Mouse (Mus musculus) bone marrow macrophage, adult 2 months (primary cell): ENCODE results near the gene Mvp.

ENCODE experiments used
- CTCF ChIP-seq: IDR thresholded peaks from 2 replicates; pipeline ENCODE4 v1.5.1; 2012; ENCODE audit warnings: low read depth, mild to moderate bottlenecking, low read length, moderate library complexity
- POLR2A ChIP-seq: IDR thresholded peaks from 2 replicates; pipeline ENCODE4 v1.6.1; 2012; ENCODE audit warnings: mild to moderate bottlenecking, low read depth, low read length, borderline replicate concordance

DNA sequence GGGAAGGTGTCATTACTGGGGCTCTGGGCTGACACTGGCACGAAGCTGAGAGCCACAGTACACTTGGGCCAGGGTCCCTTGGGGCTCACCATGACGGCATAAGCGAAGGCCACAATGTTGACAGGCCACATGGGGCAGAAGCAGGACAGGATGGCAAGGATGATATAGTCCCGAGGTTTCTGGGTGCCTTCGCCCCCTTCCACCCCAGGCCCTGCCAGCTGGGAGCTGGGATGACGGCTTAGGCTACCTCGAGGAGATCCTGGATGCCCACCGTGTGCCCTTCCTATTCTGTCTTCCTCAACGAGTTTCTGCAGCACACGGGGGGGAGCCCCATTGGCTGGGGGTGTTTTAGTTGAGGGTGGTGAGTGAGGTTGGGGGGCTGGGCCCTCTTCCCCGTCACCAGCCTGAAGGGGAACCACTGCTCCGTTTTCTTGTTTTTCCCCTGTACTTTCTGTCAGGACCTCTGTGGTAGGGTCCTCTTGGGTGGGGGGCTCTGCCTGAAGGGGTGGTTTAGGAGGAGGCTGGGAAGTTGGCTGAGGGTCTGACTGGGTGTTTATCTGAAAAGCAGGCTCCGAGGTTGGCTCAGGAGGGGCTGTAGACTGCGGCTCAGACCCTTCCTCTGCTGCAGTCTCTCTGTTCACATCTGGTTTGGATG lies 5.0 kb upstream of the Mvp start:
- TF ChIP-seq CTCF (no peak), POLR2A (no peak)
